Mouse (Mus musculus) MN1 (cell line): ENCODE measurements around the gene B3glct.
A peak's percentile ranks its signal among the peaks of the same experiment; 100 is the strongest.

Source experiments
- DNase-seq: peaks from one replicate; pipeline ENCODE4 v3.0.0-alpha.2; 2016; ENCODE audit warnings: low spot score

The B3glct gene

DNA sequence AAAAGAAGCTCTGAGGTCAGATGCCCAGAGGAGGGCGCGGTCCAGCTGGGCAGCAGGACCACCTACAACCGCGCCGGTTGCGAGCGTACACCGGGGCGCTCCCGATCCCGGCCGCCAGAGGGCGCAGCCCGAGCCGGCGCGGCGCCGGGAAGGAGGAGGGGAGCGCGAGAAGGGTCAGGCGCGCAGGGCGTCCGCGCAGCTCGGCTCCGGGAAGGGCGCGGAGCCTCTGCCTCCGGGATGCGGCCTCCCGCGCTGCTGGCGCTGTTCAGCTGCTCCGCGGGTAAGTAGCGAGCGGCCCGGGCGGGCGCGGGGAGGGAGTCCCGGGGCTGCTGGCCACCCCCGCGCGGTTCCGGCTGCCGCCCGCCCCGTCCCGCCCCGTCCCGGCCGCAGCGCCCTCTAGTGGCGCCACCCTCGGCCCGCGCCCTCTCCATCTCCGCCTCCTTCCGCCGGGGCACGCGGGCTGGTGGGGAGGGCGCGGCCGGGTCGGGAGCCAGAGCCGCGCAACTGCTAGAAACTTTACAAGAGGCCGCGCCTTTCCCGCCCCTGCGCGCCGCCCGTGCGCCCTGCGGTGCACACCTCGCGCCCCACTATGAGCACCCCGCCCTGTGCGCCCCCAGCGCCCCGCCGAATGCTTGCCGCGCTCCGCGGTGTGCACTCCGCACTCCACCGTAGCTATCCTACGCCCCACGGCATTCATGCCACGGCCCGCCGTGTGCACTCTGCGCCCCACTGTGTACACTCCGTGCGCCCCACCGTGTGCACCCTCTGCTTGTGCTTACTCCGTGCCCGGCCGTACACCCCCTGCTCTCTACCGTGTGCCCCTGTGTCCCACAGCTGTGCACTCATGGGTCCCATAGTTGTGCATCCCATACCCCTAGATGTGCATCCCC, at the start of gene B3glct:
TSS of gene B3glct (plus strand) at position 131 of the 890 bp plus-strand sequence.
- DNase-seq, result no peak

DNA sequence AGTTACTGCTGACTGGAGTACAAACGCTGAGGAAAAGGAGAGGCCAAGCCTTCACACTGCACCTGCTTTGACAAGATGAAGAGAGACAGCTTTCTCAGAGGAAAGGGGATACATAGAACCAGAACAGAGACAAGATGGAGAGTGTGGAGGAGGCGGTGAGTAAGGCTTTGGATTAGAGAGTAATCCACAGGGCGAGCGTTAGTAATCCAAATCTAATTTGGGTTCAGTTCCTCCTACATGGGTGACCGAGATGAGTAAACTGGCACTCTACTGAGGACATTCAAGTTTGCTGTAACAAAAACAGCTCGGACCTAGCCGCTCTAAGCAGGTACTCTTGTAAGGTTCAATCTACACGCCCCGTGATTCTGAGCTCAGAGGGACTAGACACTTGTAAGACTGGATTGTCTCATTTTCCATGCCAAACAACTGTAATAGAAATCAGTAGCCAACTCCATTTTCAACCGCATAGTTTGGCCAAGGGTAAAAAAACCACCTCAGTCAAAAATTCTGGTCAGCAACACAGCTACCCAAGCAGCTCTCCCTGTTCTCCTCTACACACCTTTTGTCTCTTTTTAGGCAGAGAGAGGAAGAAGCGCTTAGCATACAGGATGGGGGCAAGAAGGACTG, 43.5 kb upstream of the B3glct start:
- DNase-seq, result no peak

DNA sequence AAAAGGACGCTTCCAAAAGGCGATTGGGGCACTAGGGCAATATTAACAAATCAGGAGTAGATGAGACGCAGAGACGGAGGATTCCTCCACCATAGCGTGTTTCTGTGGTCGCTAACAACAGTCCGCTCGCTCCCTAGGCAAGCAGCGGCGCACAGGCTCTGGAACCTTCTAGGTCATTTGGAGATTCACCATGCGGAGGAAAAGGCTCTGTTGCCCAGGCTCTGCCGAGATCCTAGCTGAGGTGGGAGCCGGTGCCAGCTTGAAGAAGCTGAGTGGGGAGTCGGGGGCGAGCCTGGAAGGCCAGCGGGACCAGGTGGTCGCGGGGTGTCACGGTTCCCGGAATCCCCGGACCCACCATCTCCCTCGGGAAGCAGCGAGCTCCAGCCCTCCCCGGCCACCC, 42.5 kb upstream of the B3glct start:
- DNase-seq, result peak; percentile 68

DNA sequence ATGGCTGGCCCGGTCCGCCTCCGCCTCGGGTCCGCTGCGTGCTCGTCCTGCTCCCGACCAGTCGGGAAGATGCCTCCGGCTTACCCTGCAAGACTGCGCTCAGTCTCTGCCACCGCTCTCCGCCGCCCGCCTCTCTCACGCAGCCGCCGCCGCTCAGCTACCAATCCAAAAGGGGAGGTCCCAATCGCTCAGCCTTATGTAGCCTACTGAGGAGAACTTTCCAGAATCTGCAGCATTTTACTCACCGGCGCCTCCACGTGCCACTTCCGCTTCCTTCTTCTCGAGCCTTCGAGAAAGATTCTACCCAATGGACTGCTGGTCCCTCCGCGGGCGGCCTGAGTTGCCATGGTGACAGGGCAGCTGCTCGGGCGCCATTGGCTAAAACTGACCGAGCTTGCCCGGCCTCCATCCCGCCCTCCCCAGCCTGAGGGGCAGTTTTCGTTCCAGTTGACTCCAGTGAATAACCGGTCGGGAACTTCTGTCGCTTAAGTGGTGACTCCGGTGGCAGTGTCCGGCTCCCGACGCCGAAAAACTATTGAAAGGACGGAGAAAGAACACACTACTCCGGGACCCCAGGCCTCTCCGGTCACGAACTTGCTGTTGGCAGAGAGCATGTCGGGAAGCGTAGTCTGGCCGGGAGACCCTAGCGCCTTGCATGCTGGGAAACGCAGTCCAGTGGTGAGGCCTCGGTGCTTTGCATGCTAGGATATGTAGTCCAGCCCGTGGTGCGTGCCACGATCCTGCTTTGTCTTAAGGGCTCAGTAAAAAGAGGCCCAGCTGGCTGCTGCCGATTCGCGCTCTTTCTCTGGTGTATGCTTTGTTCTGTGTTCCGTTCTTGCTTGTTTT, 41.7 kb upstream of the B3glct start, which contains the start of gene Hsph1:
TSS of gene Hsph1 (minus strand) at position 302 of the 846 bp plus-strand sequence.
- peak; percentile 100 for DNase-seq

GRCm38 (mm10) chr5:149637306-149637705, 40.7 kb upstream of the B3glct start:
- DNase-seq, result no peak

GRCm38 (mm10) chr5:149641277-149641892, 36.6 kb upstream of the B3glct start:
- no peak for DNase-seq

DNA sequence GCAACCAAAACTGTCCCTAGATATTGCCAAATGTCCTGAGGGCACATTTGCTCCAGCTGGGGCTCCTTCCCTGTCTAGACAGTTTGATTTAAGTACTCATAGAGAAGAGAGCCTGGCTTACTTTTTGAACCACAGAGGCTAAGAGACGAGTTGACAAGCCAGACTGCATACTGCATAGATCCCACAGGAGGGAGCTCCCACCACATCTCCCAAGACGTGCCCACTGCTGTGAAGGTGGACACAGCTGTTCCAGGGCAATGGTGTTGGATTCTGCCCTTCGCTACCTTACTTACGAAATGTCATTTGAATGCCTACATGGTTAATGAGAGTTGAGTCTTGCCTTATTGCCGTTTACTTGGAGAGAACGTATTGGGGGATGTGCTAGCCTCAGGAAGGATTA, 35.7 kb upstream of the B3glct start:
- DNase-seq, result no peak

- no peak for DNase-seq
Observed at GRCm38 (mm10) chr5:149642783-149643509, 35.1 kb upstream of the B3glct start.

DNA sequence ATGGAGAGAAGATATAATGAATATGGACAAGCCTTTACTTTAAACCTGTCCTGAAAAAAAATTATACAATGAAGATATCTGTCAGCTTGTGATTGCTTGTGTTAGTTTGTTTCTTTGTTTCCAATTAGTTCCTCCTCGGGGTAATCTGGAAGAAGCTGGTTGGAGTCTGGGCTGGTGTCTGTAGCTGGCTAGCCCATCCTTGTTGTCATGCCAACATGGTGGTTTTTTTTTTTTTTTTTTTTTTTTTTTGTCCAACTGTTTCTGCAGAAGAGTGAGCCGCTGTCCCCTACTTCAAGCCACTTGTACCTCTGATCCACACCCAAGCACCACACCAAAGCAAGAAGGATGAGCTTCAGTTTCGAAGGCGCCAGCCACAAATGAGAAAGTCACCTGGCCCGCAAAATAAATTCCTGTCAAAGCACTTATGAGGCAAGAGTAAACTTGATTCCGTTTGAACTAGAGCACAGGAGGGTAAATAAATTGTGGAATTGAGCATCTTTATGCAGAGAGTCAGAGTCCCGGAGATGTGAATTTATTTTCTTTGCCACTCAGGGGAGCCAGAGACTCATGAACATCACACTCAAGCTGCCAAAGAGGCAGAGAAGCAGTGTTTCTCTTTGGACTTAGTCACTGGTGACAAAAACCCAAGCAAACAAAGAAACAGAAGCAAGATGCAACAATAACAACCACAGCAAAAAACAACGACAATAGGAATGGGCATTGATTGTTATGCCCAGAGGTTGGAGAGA, 30.5 kb upstream of the B3glct start:
- DNase-seq, result no peak

- DNase-seq, result no peak
Observed at GRCm38 (mm10) chr5:149648196-149648595, 29.8 kb upstream of the B3glct start.

DNA sequence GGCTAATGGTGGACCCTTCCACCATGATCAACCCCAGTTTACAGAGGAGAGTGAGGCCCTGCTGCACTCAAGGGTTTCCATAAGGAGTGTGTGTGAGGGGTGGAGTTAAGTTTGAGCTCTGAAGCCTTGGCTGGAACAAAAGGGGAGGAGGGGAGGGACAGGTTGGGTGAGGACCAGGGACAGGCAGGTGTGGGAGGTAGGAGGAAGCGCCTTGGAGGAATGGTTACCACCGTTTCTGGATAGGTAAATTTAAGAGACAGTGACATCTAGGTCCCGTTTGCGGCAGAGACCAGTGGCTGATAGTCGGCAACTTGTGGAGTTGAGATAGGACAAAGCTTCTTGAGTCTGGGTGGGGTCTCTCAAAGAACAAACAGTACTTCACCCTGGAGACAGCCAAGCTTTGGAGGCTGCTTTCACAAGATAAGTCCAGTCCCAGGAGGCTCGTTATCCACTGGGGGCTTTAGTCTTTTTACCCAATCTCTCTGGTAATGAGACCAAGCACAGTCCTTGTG, 29.1 kb upstream of the B3glct start:
- DNase-seq, result no peak

DNA sequence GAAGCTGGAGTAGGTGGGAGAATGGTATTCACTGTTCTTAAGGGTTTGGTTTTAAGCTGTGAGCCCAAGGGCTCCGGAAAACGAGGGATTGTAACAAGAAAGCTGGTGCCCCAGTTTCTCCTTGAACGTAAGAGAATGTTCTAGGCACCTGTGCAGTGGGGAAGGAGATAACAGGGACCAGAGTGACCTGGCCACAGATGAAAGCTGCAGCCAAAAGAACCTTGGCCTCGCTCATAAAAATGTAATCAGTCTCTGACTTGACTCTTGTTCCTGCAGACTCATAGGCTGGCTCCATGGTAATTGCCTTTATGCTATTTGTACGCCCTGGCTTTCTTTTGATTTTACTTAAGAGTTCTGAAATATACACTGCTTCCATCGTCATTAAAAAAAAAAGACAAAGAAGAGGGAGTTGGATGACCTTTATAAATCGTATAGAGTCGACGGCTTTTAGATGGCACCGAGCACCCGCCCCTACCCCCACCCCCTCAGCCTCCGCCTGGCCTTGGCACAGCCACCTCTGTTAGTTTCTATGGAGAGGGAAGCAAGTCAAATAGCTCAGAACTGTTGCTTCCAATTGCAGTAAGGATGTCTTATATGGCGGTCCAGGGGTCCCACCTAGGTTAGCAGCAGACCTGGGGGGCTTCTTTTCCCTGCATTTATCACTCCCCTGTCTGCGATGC, 28.4 kb upstream of the B3glct start:
- DNase-seq, result no peak

GRCm38 (mm10) chr5:149650179-149650553, 27.9 kb upstream of the B3glct start:
- no peak for DNase-seq

DNA sequence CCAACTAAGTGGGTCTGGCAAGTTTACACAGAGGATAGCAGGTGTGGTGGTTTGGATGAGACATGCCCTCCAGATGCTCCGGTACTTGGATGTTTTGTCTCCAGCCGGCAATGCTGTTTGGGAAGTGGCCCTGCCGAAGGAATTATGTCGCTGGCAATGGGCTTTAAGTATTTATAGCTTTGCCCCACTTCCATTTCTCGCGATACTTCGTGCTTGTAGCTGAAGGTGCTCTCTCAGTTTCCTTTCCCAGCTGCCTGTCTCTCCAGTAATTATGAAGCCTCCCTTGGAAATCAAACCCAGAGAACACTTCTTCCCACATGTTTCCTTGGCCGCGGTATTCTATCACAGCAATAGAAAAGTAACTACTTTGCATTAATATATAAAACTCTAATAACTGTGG, 22.4 kb upstream of the B3glct start:
- DNase-seq, result no peak

DNA sequence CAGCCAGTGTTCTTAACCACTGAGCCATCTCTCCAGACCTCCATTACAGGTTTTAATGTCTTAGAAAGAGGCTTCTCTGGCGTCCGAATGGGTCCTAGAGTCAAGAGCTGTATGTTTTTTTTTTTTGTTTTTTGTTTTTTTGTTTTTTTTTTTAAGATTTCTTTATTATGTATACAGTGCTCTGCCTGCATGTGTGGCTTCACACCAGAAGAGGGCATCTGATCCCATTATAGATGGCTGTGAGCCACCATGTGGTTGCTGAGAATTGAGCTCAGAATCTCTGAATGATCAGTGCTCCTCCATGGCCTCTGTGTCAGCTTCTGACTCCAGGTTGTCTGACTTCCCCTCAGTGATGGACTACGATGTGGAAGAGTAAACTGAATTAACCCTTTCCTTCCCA, 20.0 kb upstream of the B3glct start:
- no peak for DNase-seq

GRCm38 (mm10) chr5:149658741-149659413, 19.2 kb upstream of the B3glct start:
- no peak for DNase-seq

GRCm38 (mm10) chr5:149659414-149659780, 18.6 kb upstream of the B3glct start:
- no peak for DNase-seq

GRCm38 (mm10) chr5:149661428-149661827, 16.6 kb upstream of the B3glct start:
- DNase-seq, result no peak

DNA sequence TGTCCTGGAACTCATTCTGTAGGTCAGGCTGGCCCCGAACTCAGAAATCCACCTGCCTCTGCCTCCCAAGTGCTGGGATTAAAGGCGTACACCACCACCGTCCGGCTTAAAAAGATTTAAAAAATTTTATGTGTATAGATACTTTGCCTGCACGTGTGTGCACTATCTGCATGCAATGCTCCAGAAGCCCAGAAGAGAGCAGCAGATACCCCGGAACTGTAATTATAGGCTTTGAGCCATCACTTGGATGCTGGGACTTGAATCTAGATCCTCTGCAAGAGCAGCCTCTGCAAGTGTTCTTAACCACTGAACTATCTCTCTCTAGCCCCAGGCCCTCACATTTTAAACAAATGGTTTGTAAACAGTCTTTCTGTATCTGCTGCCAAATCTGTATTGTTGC, 15.1 kb upstream of the B3glct start:
- no peak for DNase-seq
